Mouse (Mus musculus) limb, embryonic 13.5 days (tissue): ENCODE measurements around the gene Nostrin. TPM values are rescaled to one million over a fixed set of nuclear protein-coding genes. Genes with fewer than 3 reads are reported as not detected.

Source experiments
- ATAC-seq: fragments of 200-750 bp; cut with Nextera tagmentation; 2 replicates; pipeline ENCODE4 v1.8.0; 2017; ENCODE audit warnings: low read depth, moderate number of reproducible peaks, moderate TSS enrichment; ENCODE audit not compliant: low FRiP score
- H3K27ac ChIP-seq: fragments of 300-500 bp; sonication (generic); 2 replicates; pipeline ENCODE4 v1.5.1; 2015; ENCODE audit warnings: inconsistent platforms, mild to moderate bottlenecking, moderate library complexity
- H3K27me3 ChIP-seq: fragments of 300-500 bp; sonication (generic); 2 replicates; pipeline ENCODE4 v1.6.1; 2015; ENCODE audit warnings: mild to moderate bottlenecking, inconsistent platforms
- H3K36me3 ChIP-seq: fragments of 300-500 bp; sonication (generic); 2 replicates; pipeline ENCODE4 v1.6.1; 2015; ENCODE audit warnings: inconsistent platforms, mild to moderate bottlenecking, moderate library complexity
- H3K4me1 ChIP-seq: fragments of 300-500 bp; sonication (generic); 2 replicates; pipeline ENCODE4 v1.6.1; 2015; ENCODE audit warnings: inconsistent platforms
- H3K4me2 ChIP-seq: fragments of 300-500 bp; sonication (generic); replicated peaks from 2 replicates; pipeline ENCODE4 v1.6.1; 2015; ENCODE audit warnings: inconsistent platforms, mild to moderate bottlenecking, moderate library complexity
- H3K4me3 ChIP-seq: fragments of 300-500 bp; sonication (generic); 2 replicates; pipeline ENCODE4 v1.5.1; 2015; ENCODE audit warnings: moderate library complexity, mild to moderate bottlenecking, inconsistent platforms
- H3K9ac ChIP-seq: fragments of 300-500 bp; sonication (generic); 2 replicates; pipeline ENCODE4 v1.6.1; 2015; ENCODE audit warnings: mild to moderate bottlenecking, inconsistent platforms
- H3K9me3 ChIP-seq: fragments of 300-500 bp; sonication (generic); 2 replicates; pipeline ENCODE4 v1.6.1; 2016; ENCODE audit warnings: inconsistent platforms
- WGBS: fragments of 180-500 bp; shearing (Covaris S2); methylation state at CpG from one replicate; pipeline ENCODE4 v1.1.7; 2015; 5-methylcytosine and 5-hydroxymethylcytosine counted together
- polyA plus RNA-seq: library from polyadenylated mRNA; unstranded; fragments of >200 nt; fragmentation: Nextera tagmentation; extraction: Ambion mirVana; gene quantifications from 2 replicates; pipeline ENCODE4 v1.2.1, GENCODE M21; 2015

Gene Nostrin
- polyA plus RNA-seq, 1 experiment from 2014 or later: 0.92 TPM

- WGBS: 61% methylated on average over 10 of the region's 10 CpGs
These were observed 77.1 kb downstream of the Nostrin start for GRCm38 (mm10) chr2:69212652-69213051.

DNA sequence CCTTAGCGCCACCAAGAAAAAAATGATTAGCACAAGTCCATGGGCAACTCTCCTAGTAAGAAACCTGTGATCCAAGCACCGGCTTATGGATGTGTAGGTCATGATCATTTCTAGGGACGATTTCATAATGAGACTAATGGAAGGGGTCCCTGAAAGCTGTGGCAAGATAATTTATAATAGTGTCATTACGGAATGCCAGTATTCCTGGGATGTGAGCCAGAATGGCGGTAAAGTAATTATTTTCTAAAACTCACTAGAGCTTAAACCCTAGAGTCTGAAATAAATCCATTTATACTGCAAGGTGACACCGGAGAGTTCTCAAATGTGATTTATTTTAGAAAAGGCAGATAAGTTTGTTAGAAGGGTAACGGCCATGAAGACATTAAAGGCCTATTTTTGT lies 79.6 kb downstream of the Nostrin start:
- Histone ChIP-seq H3K4me1 (no peaks in the 10 kb centered on the region), H3K4me2 (no peak overlapping the region), H3K36me3 (no peaks in the 10 kb centered on the region), H3K9ac (no peak overlapping the region), H3K4me3 (no peak overlapping the region), H3K27ac (no peak overlapping the region), H3K27me3 (no peaks in the 10 kb centered on the region), H3K9me3 (no peaks in the 10 kb centered on the region)
- ATAC-seq: no peak
- WGBS: 66% methylated on average over 7 of the region's 7 CpGs

More at GRCm38 (mm10) chr2:69212652-69213051, 77.1 kb downstream of the Nostrin start:
- Histone ChIP-seq H3K27ac (no peak overlapping the region), H3K36me3 (no peaks in the 10 kb centered on the region), H3K4me1 (no peaks in the 10 kb centered on the region), H3K27me3 (no peaks in the 10 kb centered on the region), H3K4me2 (no peak overlapping the region), H3K9ac (no peak overlapping the region), H3K4me3 (no peak overlapping the region), H3K9me3 (no peaks in the 10 kb centered on the region)
- ATAC-seq: no peak

- Histone ChIP-seq H3K9me3 (no peaks in the 10 kb centered on the region), H3K27ac (no peak overlapping the region), H3K4me3 (no peak overlapping the region), H3K27me3 (no peaks in the 10 kb centered on the region), H3K4me2 (no peak overlapping the region), H3K9ac (no peak overlapping the region), H3K4me1 (no peaks in the 10 kb centered on the region), H3K36me3 (no peaks in the 10 kb centered on the region)
- 76% methylated on average over 5 of the region's 5 CpGs for WGBS
- no peak for ATAC-seq
These were observed 86.3 kb downstream of the Nostrin start for GRCm38 (mm10) chr2:69221868-69222416.

GRCm38 (mm10) chr2:69222815-69223214 lies 87.2 kb downstream of the Nostrin start:
- no peak overlapping the region for H3K9ac ChIP-seq
- no peaks in the 10 kb centered on the region for H3K36me3 ChIP-seq
- H3K4me1 ChIP-seq: no peaks in the 10 kb centered on the region
- WGBS: 85% methylated on average over 10 of the region's 10 CpGs
- H3K27ac ChIP-seq: no peak overlapping the region
- ATAC-seq: no peak
- H3K4me2 ChIP-seq: no peak overlapping the region
- no peaks in the 10 kb centered on the region for H3K9me3 ChIP-seq
- H3K4me3 ChIP-seq: no peak overlapping the region
- H3K27me3 ChIP-seq: no peaks in the 10 kb centered on the region

DNA sequence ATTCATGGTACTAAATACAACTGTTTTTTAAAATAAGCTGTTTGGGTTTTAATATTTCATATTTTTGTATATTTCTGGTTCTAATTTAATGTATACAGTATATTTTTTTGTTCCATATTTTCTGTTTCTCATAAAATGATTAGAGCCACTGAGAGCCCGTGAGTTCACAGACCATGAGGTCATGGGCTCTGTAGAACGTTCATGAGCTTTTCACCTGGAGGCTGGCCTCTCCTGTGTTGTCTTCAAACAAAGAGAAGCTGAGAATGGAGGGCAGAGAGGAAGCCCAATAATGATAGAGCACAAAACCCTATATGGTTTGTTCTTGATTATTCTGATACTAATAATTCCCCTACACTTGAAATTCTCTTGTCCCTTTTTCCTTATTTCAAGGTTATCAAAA lies 89.1 kb downstream of the Nostrin start:
- ATAC-seq: no peak
- H3K9me3 ChIP-seq: no peaks in the 10 kb centered on the region
- no peak overlapping the region for H3K9ac ChIP-seq
- H3K4me2 ChIP-seq: no peak overlapping the region
- H3K4me3 ChIP-seq: no peak overlapping the region
- no peak overlapping the region for H3K27ac ChIP-seq
- 56% methylated on average over 2 of the region's 2 CpGs for WGBS
- no peaks in the 10 kb centered on the region for H3K36me3 ChIP-seq
- no peaks in the 10 kb centered on the region for H3K4me1 ChIP-seq
- H3K27me3 ChIP-seq: no peaks in the 10 kb centered on the region

DNA sequence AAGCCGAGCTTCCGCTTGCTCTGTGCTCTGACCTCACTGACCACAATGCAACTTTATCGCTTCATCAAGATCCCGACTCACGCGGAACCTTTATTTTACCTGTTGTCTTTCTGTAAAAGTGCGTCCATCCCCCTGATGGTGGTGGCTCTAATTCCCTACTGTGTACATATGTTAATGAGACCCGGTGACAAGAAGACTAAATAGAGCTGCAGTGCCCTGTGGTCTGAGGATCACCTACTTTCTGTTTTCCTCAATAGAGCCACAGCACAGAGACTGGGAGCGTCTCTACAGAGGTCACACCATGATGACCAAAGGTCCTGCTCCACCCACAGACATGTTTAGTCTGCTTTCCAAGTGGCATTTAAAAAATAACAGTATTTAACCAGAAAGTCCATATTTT lies 91.3 kb downstream of the Nostrin start:
- H3K9me3 ChIP-seq: no peaks in the 10 kb centered on the region
- WGBS: 88% methylated on average over 9 of the region's 9 CpGs
- no peak for ATAC-seq
- no peak overlapping the region for H3K9ac ChIP-seq
- no peak overlapping the region for H3K4me2 ChIP-seq
- no peak overlapping the region for H3K4me3 ChIP-seq
- H3K27ac ChIP-seq: no peak overlapping the region
- H3K4me1 ChIP-seq: no peaks in the 10 kb centered on the region
- no peaks in the 10 kb centered on the region for H3K27me3 ChIP-seq
- no peaks in the 10 kb centered on the region for H3K36me3 ChIP-seq

DNA sequence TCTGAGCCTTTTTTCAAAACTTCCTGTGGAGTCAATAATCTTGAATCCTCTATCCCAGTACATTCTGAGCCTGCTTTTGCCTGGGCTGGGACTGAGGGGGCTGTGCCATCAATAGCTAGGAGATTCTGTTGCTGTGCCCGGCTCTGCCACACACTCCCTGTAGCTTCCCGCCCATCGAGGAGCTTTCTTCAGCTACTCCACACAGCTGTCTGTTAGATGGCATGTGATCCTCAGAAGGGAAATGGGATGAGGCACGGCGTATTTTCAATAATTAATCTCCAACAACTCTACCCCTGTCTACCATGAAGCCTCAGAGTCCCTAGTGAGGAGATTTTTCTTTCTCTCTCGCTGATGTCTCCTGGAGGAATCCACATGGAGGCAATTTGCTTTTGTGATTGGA lies 93.0 kb downstream of the Nostrin start:
- 86% methylated on average over 6 of the region's 6 CpGs for WGBS

DNA sequence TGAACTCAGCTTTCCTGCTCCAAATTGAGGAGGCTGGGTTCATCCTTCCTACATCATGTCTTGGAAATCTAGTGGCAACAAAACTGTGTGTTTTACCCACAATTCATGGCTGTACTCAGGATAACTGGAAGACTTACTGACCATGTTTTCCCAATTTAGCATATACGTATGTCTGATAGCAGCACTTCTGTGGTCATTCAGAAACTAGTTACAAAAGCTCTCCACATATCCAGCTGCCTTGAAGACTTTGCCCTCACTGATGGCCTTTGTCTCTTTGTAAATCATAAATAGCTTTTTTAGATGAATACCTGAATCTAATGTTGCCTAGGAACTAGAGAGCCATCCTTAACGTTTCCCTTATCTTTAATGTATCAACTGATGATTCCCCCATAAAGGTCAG lies 94.5 kb downstream of the Nostrin start:
- Histone ChIP-seq H3K9ac (no peak overlapping the region), H3K27me3 (no peaks in the 10 kb centered on the region), H3K9me3 (no peaks in the 10 kb centered on the region), H3K4me3 (no peak overlapping the region), H3K4me2 (no peak overlapping the region), H3K27ac (no peak overlapping the region), H3K4me1 (no peaks in the 10 kb centered on the region), H3K36me3 (no peaks in the 10 kb centered on the region)
- 82% methylated on average over 2 of the region's 2 CpGs for WGBS
- ATAC-seq: no peak

More for the DNA sequence above, 93.0 kb downstream of the Nostrin start:
- H3K4me3 ChIP-seq: no peak overlapping the region
- no peak overlapping the region for H3K27ac ChIP-seq
- no peaks in the 10 kb centered on the region for H3K4me1 ChIP-seq
- no peak overlapping the region for H3K4me2 ChIP-seq
- no peak overlapping the region for H3K9ac ChIP-seq
- H3K9me3 ChIP-seq: no peaks in the 10 kb centered on the region
- no peaks in the 10 kb centered on the region for H3K27me3 ChIP-seq
- no peaks in the 10 kb centered on the region for H3K36me3 ChIP-seq
- no peak for ATAC-seq

- no peaks in the 10 kb centered on the region for H3K4me1 ChIP-seq
- no peaks in the 10 kb centered on the region for H3K36me3 ChIP-seq
- no peaks in the 10 kb centered on the region for H3K9me3 ChIP-seq
- H3K27me3 ChIP-seq: no peaks in the 10 kb centered on the region
- no peak overlapping the region for H3K4me2 ChIP-seq
- H3K4me3 ChIP-seq: no peak overlapping the region
- no peak for ATAC-seq
- H3K9ac ChIP-seq: no peak overlapping the region
- no peak overlapping the region for H3K27ac ChIP-seq
These were observed 96.5 kb downstream of the Nostrin start for GRCm38 (mm10) chr2:69232101-69232500.

DNA sequence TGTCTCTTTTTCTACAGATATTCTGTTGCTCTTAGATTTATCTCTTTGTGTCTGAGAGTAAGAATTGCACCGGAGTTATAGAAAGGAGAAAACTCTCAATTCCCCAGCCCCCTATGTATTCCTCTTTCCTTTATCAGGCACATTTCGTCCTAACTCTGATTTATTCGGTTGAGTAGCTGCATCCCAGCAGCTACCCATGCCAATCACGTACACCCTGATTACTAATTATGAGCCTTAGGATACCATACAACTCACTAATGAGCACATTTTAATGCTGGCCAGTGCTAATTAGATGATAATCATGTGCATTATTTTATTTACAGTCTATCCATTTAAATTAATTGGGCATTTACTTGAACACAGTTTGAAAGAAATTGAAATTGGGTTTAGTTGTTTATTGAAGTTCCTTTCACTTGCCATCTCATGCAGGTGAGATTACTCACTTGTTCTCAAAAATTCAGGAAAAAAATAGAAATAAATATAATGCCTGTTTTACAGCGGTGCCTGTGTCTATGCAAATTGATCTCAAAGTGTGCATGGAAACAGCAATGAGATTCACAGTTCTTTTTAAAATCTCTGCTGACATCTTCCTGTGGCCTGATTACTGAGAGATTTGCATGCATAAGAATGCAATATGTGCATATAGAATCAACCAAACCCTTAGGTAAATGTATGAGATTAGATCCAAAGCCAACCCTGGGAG lies 99.5 kb downstream of the Nostrin start:
- H3K36me3 ChIP-seq: no peaks in the 10 kb centered on the region
- no peak overlapping the region for H3K4me2 ChIP-seq
- H3K9me3 ChIP-seq: no peaks in the 10 kb centered on the region
- H3K27me3 ChIP-seq: no peaks in the 10 kb centered on the region
- no peaks in the 10 kb centered on the region for H3K4me1 ChIP-seq
- H3K27ac ChIP-seq: no peak overlapping the region
- WGBS: 77% methylated on average over 5 of the region's 5 CpGs
- no peak overlapping the region for H3K9ac ChIP-seq
- ATAC-seq: no peak
- H3K4me3 ChIP-seq: no peak overlapping the region

Other genes with a start within 250 kb of the Nostrin start
- gene Spc25, start 70.4 kb downstream of the Nostrin start, polyA plus RNA-seq: 156 and 166 TPM in 2 replicates
- not detected in 2 replicates for gene G6pc2, start 75.3 kb downstream of the Nostrin start, polyA plus RNA-seq
- gene Abcb11, start 206.8 kb downstream of the Nostrin start, polyA plus RNA-seq: not detected in 2 replicates
- not detected in 2 replicates for gene Dhrs9, start 244.6 kb downstream of the Nostrin start, polyA plus RNA-seq